Mouse (Mus musculus) mesoderm, embryonic 11.5 days (tissue): ENCODE measurements around the gene Ryr1.
"Not testable (repeated sequence)": the region's sequence is repeated elsewhere in the genome, so short reads cannot be mapped to it uniquely, and the experiment has no call there.

Experiments
- DNase-seq: peaks from one replicate; pipeline ENCODE4 v3.0.0-alpha.2; 2012; ENCODE audit warnings: low read depth, low spot score

Ryr1 gene

DNA sequence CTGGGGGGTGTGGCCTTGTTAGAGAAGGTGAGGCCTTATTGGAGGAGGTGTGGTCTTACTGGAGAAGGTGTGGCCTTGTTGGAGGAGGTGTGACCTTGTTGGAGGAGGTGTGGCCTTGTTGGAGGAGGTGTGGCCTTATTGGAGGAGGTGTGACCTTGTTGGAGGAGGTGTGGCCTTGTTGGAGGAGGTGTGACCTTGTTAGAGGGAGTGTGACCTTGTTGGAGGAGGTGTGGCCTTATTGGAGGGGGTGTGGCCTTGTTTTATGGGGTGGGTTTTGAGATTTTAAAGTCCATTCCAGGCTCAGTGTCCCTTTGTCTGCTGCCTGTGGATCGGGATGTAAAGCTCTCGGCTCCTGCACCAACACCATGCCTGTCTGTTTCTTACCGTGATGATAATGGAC is 40.6 kb downstream of the Ryr1 start:
- DNase-seq, result no peak

DNA sequence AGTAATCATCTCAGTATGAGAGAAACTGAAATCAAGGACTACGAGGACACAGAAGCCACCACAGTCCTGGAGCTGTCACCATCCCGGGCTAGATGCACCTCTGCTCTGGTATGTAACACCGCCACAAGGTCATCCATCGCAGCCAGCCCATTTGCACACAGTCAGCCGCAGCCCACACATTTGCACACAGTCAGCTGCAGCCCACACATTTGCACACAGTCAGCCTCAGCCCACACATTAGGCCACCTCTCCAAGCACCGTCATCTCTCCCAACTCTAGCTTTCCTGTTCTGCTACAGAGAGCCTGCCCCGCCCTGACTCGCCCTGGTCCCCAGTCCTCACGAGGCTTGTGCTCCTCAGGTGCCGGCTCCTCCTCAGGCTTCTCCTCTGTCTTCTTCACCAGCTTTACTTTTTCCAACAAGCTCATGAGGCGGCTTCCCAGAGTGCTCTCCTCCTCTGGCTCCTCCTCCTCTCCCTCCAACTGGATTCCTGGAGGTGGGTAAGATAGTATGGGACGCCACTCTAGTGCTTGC is 45.5 kb downstream of the Ryr1 start:
- DNase-seq, result no peak

DNA sequence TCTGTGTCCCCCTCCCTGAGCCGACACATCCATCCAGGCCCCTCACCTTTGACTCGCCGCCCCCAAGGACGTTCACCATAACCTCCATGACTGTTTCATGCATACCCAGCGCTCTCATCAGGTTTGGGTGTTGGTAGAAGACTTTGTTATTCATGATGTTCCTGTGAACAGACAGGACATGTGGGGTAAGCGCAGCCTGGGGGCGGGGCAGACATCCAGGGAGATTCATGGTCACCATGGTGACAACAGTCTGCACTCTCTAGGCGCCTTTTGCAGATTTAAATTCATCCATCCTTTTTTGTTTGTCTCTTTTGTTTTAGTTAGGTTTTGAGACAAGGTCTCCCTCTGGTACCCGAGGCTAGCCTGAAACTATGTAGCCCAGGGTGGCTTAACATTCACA is 48.0 kb downstream of the Ryr1 start:
- no peak for DNase-seq

DNA sequence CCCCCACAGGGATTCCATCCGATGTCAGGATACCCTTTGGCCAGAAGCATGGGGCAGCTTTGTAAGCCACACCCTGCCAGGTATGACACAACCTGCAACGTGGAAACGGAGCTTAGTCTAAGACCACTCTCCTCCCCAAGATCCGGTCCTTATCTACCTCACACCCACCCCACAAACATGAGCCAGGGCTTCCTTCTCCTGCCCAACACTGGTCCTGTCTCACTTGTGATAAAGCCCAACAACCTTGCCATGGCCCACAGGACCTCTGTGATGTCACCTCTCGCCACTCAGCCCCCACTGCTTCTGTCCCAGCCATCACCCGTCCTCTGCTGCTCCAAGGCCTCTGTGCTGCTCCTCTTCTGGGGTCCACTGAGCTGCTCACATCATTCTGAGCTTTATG is 49.8 kb downstream of the Ryr1 start:
- no peak for DNase-seq

DNA sequence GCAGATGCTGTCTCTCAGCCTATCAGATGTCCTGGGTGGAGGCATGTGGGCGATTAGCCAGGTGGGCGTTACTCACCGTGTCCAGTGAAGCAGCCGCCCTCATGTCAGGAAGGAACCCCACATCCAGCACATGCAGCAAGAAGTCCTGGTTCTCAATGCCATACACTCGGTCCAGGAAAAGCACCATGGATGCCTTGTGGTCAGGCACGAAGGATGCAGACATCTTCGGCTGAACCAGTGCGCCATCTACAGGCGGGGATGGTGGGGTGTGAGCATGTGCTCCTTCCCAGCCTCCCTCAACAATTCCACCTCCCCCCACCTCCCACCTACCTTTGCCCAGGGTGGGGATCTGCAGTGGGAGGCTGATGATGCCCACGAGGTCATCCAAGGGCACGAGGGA is 52.3 kb downstream of the Ryr1 start:
- peak; percentile 47 for DNase-seq

DNA sequence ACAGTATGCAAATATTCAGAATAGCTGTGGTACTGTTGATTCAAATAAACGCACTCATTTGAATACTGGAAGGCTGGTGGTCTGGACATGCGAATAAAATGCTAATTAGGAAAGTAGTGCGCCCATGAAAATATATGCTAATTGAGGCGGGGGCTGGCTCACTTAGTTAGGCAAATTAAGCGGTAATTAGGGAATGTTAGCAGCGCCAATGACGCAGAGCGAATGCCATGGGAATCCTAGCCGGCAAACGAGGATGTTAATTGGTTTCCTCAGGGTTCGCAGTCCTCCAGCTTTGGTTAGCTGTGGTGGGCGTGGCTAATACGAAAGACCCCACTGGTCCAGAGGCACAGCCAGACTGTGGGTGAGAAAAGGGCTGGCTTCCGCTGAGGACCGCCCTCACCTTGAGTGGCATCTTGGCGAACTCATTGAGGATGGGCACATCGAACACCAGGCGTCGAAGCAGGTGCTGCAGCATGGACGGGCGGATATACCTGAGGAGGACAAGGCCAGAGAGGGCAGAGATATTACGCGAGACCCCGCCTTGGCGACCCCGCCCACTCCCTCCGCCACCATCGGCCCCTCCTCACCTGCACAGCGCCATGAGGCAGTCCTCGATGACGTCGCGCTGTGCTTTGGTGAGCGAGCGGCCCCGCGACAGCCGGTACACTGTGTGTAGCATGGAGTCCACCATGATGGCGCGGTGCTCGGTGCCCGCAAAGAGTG is 53.6 kb downstream of the Ryr1 start:
- peak; percentile 55 for DNase-seq

DNA sequence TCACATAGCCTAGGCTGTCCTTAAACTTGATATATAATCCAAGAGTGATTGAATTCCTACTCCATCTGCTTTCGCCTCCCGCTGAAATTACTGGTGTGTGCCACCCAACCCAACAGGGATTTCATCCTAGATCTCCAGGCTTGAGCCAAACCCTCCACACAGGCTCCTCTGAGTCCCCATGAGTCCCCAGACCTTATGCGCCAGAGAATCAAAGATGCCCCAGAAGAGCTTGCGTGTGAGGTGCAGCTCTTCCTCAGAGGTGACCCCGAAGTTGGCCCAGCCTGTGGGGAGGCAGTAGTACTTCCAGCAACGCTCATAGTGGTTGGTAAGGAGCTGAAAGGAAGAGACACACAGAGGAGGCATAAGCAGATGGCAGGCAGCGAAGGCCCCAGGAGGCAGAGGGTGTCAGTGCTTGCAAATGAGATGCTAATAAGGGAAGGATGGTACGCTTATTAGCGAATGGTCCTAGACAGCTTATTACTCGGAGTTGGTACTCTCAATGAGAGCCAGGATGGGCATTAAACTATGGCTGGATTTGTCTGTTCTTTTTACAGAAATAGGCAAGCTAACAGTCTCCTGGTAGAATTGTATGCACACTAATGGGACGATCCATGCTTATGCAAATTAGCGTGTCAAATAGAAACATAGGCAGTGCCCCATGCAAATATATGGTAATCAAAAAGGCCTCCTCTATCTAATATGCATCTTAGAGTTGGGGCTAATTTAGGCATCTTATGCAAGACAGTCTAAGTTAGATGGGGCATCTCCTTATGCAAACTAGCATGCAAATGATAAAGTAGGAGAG is 54.4 kb downstream of the Ryr1 start:
- DNase-seq, result peak; percentile 29

DNA sequence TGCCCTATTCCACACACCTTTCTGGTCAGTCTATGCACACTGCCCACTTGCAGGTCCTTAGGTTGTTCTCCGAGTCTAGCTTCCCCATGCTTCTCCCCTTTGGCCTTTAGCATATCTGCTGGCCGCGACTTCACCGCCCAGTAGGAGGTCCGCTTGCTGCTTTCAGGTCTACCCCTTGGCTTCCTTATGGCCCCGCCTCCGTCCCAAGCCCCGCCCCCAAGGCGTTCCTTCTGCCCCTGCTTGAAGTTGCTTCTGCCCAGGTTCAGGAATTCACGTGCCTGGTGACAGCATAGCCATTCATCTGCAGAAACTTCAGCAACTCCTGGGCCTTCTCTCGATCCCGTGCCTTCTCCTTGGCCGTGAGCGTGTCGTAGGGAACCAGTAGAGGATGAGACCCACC is 57.2 kb downstream of the Ryr1 start:
- DNase-seq, result peak; percentile 47

DNA sequence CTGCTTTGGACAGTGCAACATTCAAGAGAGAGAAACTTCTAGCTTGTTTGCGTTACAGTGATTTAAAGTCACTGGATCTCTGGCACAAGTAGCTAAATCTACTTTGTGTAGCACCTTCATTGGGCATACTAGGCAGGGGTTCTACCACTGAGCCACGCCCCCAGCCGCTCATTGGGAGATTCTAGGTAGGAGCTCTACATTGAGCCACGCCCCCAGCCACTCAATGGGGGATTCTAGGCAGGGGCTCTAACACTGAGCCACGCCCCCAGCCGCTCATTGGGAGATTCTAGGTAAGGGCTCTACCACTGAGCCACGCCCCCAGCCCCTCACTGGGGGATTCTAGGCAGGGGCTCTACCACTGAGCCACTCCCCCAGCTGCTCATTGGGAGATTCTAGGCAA is 61.5 kb downstream of the Ryr1 start:
- DNase-seq, result not testable (repeated sequence)

DNA sequence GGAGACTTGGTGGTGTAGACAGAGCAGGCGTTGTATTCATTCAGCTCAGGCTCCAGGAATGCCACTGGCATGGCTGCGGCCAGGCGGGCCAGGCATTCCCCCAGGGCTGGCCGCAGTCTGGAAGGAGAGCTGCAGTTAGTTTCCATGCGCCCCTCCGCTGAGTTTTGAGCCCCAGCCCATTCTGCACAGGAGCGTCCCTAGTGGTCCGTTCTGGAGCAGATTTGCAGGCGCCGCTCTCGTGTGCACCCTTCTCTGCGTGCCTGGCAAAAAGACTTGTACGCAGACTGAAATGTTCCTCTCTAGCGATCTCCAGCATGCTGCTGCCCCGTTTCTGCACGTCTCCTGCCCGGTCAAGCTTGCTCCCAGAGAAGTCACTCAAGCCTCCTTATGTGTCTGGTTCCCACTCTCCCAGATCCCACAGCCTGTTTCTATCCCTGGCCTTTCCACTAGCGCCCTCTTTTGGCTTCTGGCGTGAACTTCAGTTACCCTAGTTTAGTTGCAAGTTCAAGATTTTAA is 63.4 kb downstream of the Ryr1 start:
- DNase-seq, result peak; percentile 72

DNA sequence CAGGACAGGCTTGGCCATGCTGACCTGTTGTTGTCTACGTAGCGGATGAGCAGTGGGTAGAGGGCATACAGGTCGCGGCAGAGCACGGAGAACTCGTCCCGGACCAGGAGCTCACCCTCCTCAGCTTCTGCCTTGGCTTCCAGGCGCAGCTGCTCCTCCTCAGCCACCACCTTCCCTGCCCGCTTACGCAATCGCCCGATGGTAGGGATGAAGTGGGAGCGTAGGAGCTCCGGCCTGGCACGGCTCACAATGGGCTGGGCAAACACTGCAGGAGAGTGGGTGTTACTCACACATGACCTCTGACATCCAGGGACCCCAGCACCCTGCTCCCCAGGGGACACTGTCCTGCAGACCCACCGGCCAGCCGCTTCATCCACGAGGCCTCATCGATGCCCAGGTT is 65.5 kb downstream of the Ryr1 start:
- no peak for DNase-seq

DNA sequence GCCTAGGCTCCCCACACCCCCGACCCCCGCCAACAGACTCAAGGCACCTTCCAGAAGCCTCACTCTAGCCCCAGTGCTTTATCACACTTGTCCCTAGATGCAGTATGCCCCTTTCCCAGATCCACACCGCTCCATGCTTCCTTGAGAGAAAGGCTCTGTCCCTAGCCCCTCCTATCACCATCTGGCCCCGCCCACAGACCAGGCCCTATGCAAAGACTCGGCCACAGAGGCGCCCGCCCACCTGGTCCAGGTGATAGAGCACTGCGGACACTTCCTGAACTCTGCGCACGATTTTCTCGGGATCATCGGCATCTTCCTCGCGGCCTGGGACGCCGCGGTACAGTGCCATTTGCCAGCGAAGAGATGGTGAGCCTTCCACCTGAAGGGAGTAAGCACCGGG is 72.2 kb downstream of the Ryr1 start:
- DNase-seq, result no peak

DNA sequence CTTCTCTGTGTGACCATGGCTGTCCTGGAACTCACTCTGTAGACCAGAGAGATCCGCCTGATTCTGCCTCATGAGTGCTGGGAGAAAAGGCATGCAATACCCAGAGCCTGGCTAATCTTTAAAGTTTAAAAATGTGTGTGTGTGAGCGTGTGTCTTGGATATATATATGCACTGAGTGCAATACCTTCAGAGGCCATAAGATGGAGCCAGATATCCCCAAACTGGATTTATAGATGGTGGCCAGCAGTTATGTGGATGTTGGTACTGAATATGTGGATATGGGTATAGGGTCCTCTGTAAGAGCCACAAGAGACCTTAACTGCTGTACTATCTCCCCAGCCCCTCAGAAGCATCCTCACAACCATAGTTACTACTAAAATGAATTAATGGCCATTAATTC is 74.2 kb downstream of the Ryr1 start:
- peak; percentile 64 for DNase-seq

DNA sequence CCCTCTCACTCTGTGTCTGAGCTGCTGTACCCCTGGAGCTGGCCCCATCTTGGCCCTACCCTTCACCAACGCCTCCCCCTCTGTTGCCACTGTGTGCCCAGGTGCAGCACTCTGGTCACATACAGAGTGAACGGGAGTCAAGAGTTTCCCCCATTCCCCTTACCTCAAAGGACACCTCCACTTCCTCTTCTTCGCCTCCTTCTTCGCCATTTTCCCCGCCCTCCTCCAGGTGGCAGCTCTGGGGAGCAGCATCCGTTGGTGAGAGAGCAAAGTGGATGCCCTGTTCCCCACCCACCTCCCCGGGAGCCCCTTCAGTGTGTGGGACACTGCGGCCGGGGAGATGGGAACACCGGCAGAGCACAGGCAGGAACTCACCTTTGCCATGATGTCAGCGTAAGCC is 76.4 kb downstream of the Ryr1 start:
- no peak for DNase-seq

DNA sequence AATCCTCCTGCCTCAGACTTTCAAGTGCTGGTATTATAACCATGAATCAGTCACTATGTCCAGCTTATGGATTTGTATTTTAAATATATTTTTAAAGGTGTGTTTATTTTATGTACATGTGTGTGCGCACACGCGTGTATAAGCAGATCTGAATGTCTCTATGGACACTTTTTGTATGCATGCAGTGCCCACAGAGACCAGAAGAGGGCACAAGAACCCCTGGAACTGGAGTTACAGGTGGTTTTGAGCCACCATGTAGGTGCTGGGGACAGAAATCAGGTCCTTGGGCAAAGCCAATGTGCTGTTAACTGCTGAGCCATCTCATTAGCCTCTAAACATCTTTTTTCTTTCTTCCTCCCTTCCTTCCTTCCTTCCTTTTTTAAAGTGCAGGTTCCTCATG is 76.9 kb downstream of the Ryr1 start:
- no peak for DNase-seq

DNA sequence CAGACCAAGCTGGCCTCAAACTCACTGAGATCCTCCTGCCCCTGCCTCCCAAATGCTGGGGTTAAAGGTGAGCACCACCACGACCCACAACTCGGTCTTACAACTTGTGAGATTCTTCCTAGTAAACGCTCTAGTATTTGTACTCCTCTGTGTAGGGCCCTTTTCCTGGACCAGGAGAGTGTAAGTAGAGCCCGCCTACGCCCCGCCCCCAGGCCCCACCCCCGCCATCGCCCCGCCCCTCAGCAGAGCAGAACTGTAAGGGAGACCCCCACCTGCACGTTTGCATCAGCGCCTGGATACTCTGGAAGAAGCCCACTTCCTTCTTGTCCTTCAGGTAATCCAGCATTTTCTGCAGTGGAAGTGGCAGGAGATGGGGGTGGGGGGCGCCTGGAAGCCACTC is 78.4 kb downstream of the Ryr1 start:
- no peak for DNase-seq

DNA sequence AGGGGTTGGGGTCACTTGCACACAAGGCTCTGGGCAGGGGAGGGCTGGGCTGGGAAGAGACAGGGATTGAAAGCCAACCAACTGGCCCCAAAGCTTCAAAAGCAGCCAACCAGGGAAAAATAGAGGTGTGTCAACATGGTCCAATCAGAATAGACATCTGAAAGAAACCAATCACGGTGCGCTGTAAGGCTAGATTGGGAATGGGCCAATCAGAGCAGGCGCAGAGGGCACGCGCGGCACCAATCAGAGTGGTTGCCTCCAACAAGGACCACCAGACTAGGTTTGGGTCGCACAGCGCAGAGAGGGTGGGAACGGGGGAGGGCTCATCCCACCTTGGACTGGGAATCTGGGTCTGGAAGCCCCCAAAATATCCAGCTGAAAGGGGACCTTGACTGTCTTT is 80.7 kb downstream of the Ryr1 start:
- DNase-seq, result peak; percentile 50

DNA sequence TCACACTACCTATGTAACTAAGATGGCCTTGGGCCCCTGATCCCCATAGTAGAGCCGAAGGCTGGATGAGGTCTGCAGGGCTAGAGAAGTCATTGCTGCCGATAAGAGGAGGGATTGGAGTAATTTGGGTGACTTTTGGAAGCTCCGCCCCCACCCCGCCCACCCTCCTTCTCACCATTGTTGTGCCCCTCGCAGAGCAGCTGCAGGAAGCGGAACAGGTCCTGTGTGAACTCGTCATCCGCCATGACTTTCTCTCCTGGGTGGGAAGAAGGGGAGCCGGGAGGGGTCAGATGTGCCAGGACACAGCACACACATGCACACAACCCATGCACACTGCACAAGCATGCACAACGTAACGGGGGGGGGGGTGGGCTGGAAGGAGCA is 81.3 kb downstream of the Ryr1 start:
- no peak for DNase-seq

DNA sequence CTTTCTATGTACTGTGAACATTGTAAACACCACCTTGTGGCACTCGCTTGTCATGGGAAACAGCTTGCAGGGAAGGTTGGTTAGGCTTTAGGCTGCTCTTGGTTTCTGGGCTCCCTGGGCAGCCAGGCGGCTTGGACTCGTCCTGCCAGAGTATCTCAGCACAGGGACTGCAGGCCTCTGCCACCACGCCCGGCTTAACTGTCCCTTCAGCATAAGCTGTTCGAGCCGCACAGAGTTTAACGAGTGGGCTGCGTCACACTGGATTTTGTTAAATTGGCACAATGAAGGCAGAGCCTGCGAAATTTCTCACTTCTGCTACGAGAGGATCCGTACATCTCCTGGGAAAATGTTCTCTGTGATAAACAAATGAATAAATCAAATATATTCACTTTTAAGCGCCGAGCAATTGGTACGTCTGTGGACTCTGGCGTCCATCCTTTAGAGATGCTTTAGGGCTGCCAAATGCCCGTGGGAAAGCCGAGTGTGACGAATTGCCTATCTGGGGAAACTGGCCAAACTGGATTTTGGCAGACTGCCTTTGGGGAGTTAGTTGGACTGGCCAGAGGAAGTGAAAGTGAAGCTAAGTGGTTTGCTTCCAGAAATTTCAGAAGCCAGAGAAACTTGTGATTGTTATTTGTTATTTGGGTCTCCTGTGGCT is 81.8 kb downstream of the Ryr1 start:
- no peak for DNase-seq

DNA sequence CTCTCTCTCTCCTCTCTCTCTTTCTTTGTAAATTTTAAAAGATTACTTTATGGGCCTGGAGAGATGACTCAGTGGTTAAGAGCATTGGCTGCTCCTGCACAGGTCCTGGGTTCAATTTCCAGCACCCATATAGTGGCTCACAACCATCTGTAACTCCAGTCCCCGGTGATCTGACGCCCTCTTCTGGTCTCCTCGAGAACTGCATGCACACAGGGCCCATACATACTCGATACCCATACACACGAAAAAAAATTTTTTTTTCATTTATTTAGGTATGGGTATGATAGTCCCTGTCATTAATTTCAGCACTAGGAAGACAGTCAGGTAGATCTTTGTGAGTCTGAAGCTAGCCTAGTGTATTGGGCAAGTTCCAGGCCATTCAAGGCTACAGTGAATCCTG is 83.8 kb downstream of the Ryr1 start:
- DNase-seq, result no peak

DNA sequence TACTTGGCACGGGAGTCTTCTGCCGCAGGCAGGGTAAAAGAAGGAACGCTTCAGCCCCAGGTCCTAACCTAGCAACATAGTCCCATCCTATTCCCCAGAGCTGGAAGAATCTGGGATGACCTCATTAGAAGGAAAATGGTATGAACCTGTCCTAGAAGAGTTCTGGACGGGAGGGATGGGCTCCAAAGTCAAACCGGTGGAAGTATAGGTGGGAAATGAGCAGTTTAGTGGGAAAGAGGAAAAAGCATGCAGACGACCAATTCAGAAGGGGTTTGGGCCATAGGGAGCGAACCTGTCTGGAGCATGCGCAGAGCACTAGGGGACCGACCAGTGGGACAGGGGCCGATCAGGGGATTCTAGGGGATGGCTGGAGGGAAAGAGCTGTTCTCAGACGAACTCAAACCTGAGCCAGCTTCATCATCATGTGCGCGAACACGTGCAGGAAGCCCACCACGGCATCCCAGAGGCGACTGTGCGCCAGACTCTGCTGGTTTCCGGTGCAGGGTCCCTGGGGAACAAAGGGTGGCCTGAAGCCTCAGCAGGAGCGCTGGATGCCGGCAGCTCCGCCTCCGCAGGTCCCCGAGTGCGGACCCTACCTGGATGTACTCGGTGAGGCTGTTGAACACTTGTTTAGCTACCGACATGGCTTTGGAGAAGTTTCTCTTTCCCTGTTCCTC is 84.9 kb downstream of the Ryr1 start:
- DNase-seq, result peak; percentile 72

DNA sequence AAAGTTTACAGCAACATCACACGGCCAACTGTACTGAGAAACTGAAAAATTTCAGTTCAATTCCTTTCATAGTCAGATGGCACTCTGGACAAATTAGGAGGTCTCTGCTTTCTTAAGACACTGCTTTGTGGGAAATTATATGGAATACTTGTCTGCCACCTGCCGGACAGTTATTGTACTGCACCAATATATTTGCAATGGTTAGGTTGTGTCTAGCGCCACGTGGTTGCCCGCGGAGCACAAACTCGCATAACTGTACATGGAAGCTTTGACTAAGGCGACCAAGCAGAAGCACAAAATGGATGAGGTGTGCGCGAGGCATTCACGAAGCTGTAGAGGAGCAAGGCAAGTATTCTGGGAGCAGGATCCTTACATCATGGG is 85.4 kb downstream of the Ryr1 start:
- DNase-seq, result peak; percentile 95
